Mouse (Mus musculus): ENCODE results near the gene Hist1h4h.

DNA sequence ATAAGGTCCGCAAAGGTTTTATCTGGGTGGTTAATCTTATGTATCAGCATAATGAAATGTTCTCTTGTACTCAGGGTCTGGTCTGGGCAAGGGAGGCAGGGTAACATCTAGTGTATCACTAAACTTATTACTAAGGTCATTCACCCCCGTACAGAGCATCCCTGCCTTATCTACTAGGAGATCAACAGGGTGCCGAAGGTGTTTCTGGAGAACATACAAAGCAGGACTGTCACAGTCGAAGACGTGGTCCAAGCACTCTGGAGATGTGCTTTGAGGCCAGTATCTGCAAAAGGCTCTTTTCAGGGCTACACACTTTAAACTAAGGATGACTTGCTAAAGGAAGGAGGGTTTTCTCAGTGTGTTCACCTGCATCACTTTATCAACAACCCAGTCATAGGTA lies 15.8 kb downstream of the Hist1h4h start:
- TF ChIP-seq NRF1 (IDR thresholded peaks at IDR 0.05; ENCODE audit: insufficient read depth, low read depth, low read length, poor library complexity, severe bottlenecking) (no peak), CTCF (IDR thresholded peaks at IDR 0.05 in 2 of 3, conservative IDR thresholded peaks at IDR 0.05 in 1 of 3; ENCODE audit: control insufficient read depth in 1 of 3, insufficient read depth in 1 of 3, low read depth in 2 of 3, low read length in 3 of 3, poor library complexity in 1 of 3, severe bottlenecking in 1 of 3) (no peak), GABPA (IDR thresholded peaks at IDR 0.05; ENCODE audit: low read depth, low read length) (no peak), E2F4 (IDR thresholded peaks at IDR 0.05; ENCODE audit: borderline replicate concordance, low read depth, low read length) (no peak), USF1 (IDR thresholded peaks at IDR 0.05; ENCODE audit: low read depth, low read length) (no peak), ZNF384 (IDR thresholded peaks at IDR 0.05; ENCODE audit: low read depth, low read length) (no peak), ETS1 (IDR thresholded peaks at IDR 0.05; ENCODE audit: low read depth, low read length) (no peak), POLR2A (IDR thresholded peaks at IDR 0.05; ENCODE audit: control insufficient read depth in 1 of 2, insufficient read depth in 1 of 2, low read depth in 1 of 2, low read length in 2 of 2, poor library complexity in 1 of 2) (no peak), ELF1 (IDR thresholded peaks at IDR 0.05; ENCODE audit: low read depth, low read length) (no peak), SMC3 (IDR thresholded peaks at IDR 0.05; ENCODE audit: low read depth, low read length) (no peak), TBP (IDR thresholded peaks at IDR 0.05; ENCODE audit: low read depth, low read length) (no peak), MXI1 (IDR thresholded peaks at IDR 0.05; ENCODE audit: low read depth, low read length) (no peak)
